Mouse (Mus musculus): ENCODE measurements around the gene Amigo2. TPM values are rescaled to one million over a fixed set of nuclear protein-coding genes. Genes with fewer than 3 reads are reported as not detected.
"Not testable (repeated sequence)": the region's sequence is repeated elsewhere in the genome, so short reads cannot be mapped to it uniquely, and the experiment has no call there.

Amigo2 gene
- polyA plus RNA-seq, 1 experiment, result 1.8 TPM

DNA sequence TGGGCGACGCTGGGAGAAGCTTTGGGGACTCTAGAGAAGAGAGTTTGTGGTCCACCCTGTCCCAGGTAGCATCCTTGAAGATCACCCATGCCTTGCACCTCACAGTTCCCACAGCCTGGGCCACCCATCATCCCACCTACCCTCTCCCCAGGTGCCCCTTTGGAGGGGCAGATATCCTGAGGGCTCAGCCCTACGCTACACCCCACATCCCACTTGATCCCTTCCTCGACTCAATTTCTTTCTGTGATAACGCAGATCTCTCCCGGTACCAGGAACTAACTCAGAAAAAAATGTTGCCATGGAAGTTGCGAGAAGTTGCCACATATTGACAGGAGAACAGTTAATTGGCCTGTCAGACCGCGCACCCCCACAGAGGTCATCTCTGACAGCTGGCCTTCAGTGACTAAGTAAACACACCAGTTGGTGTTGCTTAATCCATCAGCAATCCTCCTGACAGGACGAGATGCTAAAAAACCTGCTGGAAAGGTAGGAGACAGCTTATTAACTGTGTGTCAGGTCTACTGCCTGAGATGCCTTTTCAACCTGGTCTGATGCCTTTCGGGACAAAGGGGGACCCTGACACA is 17.5 kb downstream of the Amigo2 start:
- WGBS, result 75% methylated on average over 11 of the region's 11 CpGs
- Histone ChIP-seq H3K4me1 (ENCODE audit: control insufficient read depth, insufficient read depth, low read length) (no peaks in the 10 kb centered on the region), H3K27ac (ENCODE audit: control insufficient read depth, insufficient read depth, low read depth, low read length, poor library complexity) (no peak overlapping the region), H3K4me3 (replicated peaks; ENCODE audit: control insufficient read depth, low read depth, low read length) (no peak overlapping the region)
- TF ChIP-seq POLR2A (IDR thresholded peaks at IDR 0.05; ENCODE audit: borderline replicate concordance, control insufficient read depth, low read depth, low read length) (no peak), CTCF (IDR thresholded peaks at IDR 0.05; ENCODE audit: control insufficient read depth, insufficient read depth, low read length) (no peak)

DNA sequence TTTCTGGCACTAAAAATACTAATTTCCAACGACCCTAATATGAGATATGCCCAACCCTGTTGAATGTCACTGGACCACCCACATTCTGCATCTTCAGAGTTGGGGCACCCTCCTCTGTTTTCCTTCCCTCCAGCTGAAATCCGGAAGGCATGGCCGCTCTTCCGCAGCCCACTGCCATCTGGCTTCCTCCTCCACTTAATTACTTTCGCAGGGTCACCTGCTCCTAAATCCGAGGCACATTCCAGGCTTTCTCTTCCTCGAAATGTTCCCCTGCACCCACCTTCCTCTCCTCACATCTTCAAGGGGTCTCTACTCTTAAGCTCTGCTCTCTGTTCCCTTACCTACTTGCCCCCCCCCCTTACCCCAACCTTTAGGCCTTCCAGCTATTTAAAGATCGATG is 23.1 kb downstream of the Amigo2 start:
- WGBS, result 81% methylated on average over 8 of the region's 8 CpGs
- H3K4me3 ChIP-seq (replicated peaks; ENCODE audit: control insufficient read depth, low read depth, low read length), result no peak overlapping the region
- no peaks in the 10 kb centered on the region for H3K4me1 ChIP-seq (ENCODE audit: control insufficient read depth, insufficient read depth, low read length)
- H3K27ac ChIP-seq (ENCODE audit: control insufficient read depth, insufficient read depth, low read depth, low read length, poor library complexity), result no peak overlapping the region
- no peak for TF ChIP-seq CTCF (IDR thresholded peaks at IDR 0.05; ENCODE audit: control insufficient read depth, insufficient read depth, low read length)
- TF ChIP-seq POLR2A (IDR thresholded peaks at IDR 0.05; ENCODE audit: borderline replicate concordance, control insufficient read depth, low read depth, low read length), result no peak

GRCm38 (mm10) chr15:97223431-97223830 is 23.7 kb downstream of the Amigo2 start:
- TF ChIP-seq POLR2A (IDR thresholded peaks at IDR 0.05; ENCODE audit: borderline replicate concordance, control insufficient read depth, low read depth, low read length) (no peak), CTCF (IDR thresholded peaks at IDR 0.05; ENCODE audit: control insufficient read depth, insufficient read depth, low read length) (no peak)
- 91% methylated on average over 10 of the region's 10 CpGs for WGBS
- Histone ChIP-seq H3K27ac (ENCODE audit: control insufficient read depth, insufficient read depth, low read depth, low read length, poor library complexity) (no peak overlapping the region), H3K4me1 (ENCODE audit: control insufficient read depth, insufficient read depth, low read length) (no peaks in the 10 kb centered on the region), H3K4me3 (replicated peaks; ENCODE audit: control insufficient read depth, low read depth, low read length) (no peak overlapping the region)

- H3K27ac ChIP-seq (ENCODE audit: control insufficient read depth, insufficient read depth, low read depth, low read length, poor library complexity), result no peak overlapping the region
- WGBS, result 89% methylated on average over 5 of the region's 5 CpGs
- TF ChIP-seq POLR2A (IDR thresholded peaks at IDR 0.05; ENCODE audit: borderline replicate concordance, control insufficient read depth, low read depth, low read length) (no peak), CTCF (IDR thresholded peaks at IDR 0.05; ENCODE audit: control insufficient read depth, insufficient read depth, low read length) (no peak)
- H3K4me3 ChIP-seq (replicated peaks; ENCODE audit: control insufficient read depth, low read depth, low read length), result no peak overlapping the region
- no peaks in the 10 kb centered on the region for H3K4me1 ChIP-seq (ENCODE audit: control insufficient read depth, insufficient read depth, low read length)
Observed at GRCm38 (mm10) chr15:97216843-97217242, 30.2 kb downstream of the Amigo2 start.

DNA sequence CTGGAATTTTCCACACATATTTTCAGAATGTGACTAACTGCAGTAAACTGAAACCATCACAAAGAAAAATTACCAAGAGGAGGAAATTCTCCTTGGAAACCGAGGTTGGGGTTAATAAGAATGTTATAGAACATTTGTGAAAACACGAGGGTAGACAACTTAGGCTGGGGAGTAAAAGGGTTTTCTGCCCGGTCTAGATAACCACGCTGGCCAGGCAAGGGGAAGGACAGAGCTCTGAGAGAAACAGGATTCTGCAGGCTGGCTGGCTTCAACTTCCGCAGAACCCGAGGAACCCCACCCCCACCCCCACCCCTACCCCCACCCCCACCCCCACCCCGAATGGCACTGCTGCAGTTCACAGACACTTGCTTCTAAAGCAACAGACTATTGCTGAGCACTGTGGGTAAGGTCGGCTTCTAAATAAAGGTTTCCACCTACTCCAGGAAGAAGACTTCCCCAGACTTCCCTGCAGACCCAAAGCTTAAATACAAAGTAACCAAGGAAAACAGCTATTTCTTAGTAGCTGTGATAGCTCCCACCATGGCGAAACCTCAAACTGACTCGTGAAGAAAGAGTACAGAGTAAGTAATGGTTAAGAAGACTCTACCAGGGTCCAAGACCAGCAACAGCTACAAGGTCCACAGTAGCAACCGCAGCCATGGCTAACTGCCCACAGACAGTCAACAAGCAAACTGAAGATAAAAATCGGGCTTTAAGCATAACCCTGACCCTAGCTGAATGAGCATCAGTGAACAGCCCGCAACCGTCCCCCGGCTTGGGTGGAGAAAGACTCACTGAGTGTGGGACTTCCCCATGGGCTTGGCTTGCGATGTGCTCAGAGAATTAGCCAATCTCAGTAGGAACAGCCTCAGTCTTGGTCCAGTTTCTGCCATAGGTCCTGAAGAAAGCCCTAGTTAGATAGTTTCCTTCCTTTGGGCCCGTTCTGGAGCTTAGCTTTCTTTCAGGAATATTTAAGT is 34.3 kb downstream of the Amigo2 start:
- Histone ChIP-seq H3K4me1 (ENCODE audit: control insufficient read depth, insufficient read depth, low read length) (no peaks in the 10 kb centered on the region), H3K27ac (ENCODE audit: control insufficient read depth, insufficient read depth, low read depth, low read length, poor library complexity) (peak overlapping the region; percentile 24; the same call in 1 of the 2 replicates), H3K4me3 (replicated peaks; ENCODE audit: control insufficient read depth, low read depth, low read length) (peak overlapping the region; percentile 36)
- 16% methylated on average over 17 of the region's 17 CpGs for WGBS
- TF ChIP-seq POLR2A (IDR thresholded peaks at IDR 0.05; ENCODE audit: borderline replicate concordance, control insufficient read depth, low read depth, low read length) (no peak), CTCF (IDR thresholded peaks at IDR 0.05; ENCODE audit: control insufficient read depth, insufficient read depth, low read length) (no peak)

GRCm38 (mm10) chr15:97209754-97210153 is 37.3 kb downstream of the Amigo2 start:
- H3K4me3 ChIP-seq (replicated peaks; ENCODE audit: control insufficient read depth, low read depth, low read length); H3K4me1 ChIP-seq (ENCODE audit: control insufficient read depth, insufficient read depth, low read length); H3K27ac ChIP-seq (ENCODE audit: control insufficient read depth, insufficient read depth, low read depth, low read length, poor library complexity): not testable (repeated sequence)
- 85% methylated on average over 3 of the region's 3 CpGs for WGBS

DNA sequence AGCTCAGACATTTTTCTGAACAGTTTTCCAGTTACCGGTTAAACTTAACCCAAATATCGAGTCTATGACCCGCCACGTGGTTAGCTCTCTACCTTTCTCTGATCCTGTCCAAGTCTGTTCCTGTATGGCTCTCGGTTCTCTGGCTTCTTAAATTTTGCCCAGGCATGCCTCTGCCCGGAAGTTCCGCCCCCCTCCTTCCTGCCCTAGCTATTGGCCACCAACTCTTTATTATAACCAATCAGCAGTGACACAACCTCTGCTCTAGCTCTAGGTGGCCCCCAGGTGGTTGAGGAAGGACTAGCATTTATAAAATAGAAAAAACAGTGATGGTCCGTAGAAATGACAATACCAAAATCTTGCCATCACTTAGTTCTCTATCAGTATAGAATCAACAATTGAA is 40.6 kb downstream of the Amigo2 start:
- Histone ChIP-seq H3K4me3 (replicated peaks; ENCODE audit: control insufficient read depth, low read depth, low read length) (no peak overlapping the region), H3K4me1 (ENCODE audit: control insufficient read depth, insufficient read depth, low read length) (no peaks in the 10 kb centered on the region), H3K27ac (ENCODE audit: control insufficient read depth, insufficient read depth, low read depth, low read length, poor library complexity) (no peak overlapping the region)
- TF ChIP-seq POLR2A (IDR thresholded peaks at IDR 0.05; ENCODE audit: borderline replicate concordance, control insufficient read depth, low read depth, low read length) (no peak), CTCF (IDR thresholded peaks at IDR 0.05; ENCODE audit: control insufficient read depth, insufficient read depth, low read length) (no peak)
- WGBS, result 87% methylated on average over 8 of the region's 8 CpGs

DNA sequence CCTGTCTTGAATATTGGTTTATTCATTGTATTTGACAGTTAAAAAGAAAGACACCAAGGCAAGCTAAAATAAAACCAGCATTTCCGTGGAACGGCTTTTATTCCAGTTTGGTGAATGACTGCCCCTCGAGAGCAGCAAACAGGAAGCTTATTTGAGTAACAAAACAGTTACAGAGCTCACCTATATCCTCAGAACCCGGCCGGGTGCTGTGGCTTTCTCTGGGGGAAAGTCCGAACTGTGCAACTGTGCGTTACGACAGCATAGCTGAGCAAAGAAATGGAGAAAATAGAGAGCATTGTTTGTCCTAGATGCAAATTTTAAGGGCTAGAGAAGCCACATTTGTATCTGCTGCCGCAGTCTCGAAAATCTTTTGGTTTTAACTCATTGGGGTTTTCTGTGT is 41.3 kb downstream of the Amigo2 start:
- Histone ChIP-seq H3K4me1 (ENCODE audit: control insufficient read depth, insufficient read depth, low read length) (no peaks in the 10 kb centered on the region), H3K4me3 (replicated peaks; ENCODE audit: control insufficient read depth, low read depth, low read length) (no peak overlapping the region), H3K27ac (ENCODE audit: control insufficient read depth, insufficient read depth, low read depth, low read length, poor library complexity) (no peak overlapping the region)
- TF ChIP-seq CTCF (IDR thresholded peaks at IDR 0.05; ENCODE audit: control insufficient read depth, insufficient read depth, low read length), result no peak
- TF ChIP-seq POLR2A (IDR thresholded peaks at IDR 0.05; ENCODE audit: borderline replicate concordance, control insufficient read depth, low read depth, low read length), result no peak
- 57% methylated on average over 10 of the region's 10 CpGs for WGBS
